9 mouse cellular contexts compared by ENCODE assay signal in genomic region chr9:23035901-23036610, GRCm38 (mm10).
DNase-seq lines count a peak whose midpoint lies in the region; ATAC-seq lines count a peak whose summit lies in the region.
"Had no signal": no experiment of that assay in that cellular context is flagged by ENCODE, and none has a peak within 500 bp of the region (broad histone marks: within the 10 kb centered on the region; RNA-seq: fewer than 3 reads in every experiment).

No protein-coding gene starts in this region.

- H3K4me3 ChIP-seq in liver, embryonic 11.5 days (ENCODE audit: low read depth, low read length) = peak overlapping the region; percentile 22; the same call in 1 of the 2 replicates
- peak overlapping the region; percentile 12; the same call in 1 of the 2 replicates for H3K4me3 ChIP-seq in embryonic facial prominence, embryonic 15.5 days (replicated peaks)
- H3K4me3 ChIP-seq in hindbrain, embryonic 16.5 days (ENCODE audit: low read length) = peak overlapping the region; percentile 2; the same call in 1 of the 2 replicates
- no peak overlapping the region for H3K4me3 ChIP-seq in liver, embryonic 15.5 days (replicated peaks)

- intact Hi-C loops in left cerebral cortex, postnatal 36 days (cut with DNase I) = no loop called here

- peak overlapping the region; percentile 52 for H3K4me2 ChIP-seq in liver, embryonic 11.5 days
- peak overlapping the region; percentile 43 for H3K4me2 ChIP-seq in embryonic facial prominence, embryonic 15.5 days (replicated peaks)
- peak overlapping the region; percentile 48 for H3K4me2 ChIP-seq in hindbrain, embryonic 16.5 days (ENCODE audit: low read length)
- H3K4me2 ChIP-seq in liver, embryonic 15.5 days = peak overlapping the region; percentile 5

- H3K36me3 ChIP-seq in liver, embryonic 11.5 days (ENCODE audit: control insufficient read depth, insufficient read depth, low read length) = no peaks in the 10 kb centered on the region
- H3K36me3 ChIP-seq in embryonic facial prominence, embryonic 15.5 days = no peaks in the 10 kb centered on the region
- H3K36me3 ChIP-seq in hindbrain, embryonic 16.5 days (ENCODE audit: control insufficient read depth, insufficient read depth, low read length) = no peaks in the 10 kb centered on the region
- H3K36me3 ChIP-seq in liver, embryonic 15.5 days (replicated peaks) = no peaks in the 10 kb centered on the region
- H3K36me3 ChIP-seq: G1E had no signal

- no peak for ATAC-seq in liver, embryonic 11.5 days (replicated peaks; ENCODE audit: low FRiP score)
- ATAC-seq in embryonic facial prominence, embryonic 15.5 days (ENCODE audit: insufficient number of reproducible peaks, low FRiP score, low TSS enrichment, low read depth) = no peak
- no peak for ATAC-seq in hindbrain, embryonic 16.5 days
- no peak for ATAC-seq in liver, embryonic 15.5 days (ENCODE audit: insufficient read depth)
- ATAC-seq in monocyte, adult 5-6 weeks (replicated peaks; ENCODE audit: insufficient number of reproducible peaks, low FRiP score, low TSS enrichment, poor library complexity, severe bottlenecking) = no peak
- ATAC-seq in inflammation-experienced regulatory T-cells, adult 6 months = no peak

- peaks cover 8% of the 10 kb centered on the region for H3K4me1 ChIP-seq in liver, embryonic 11.5 days (replicated peaks; ENCODE audit: control insufficient read depth, insufficient read depth, low read length)
- H3K4me1 ChIP-seq in embryonic facial prominence, embryonic 15.5 days = peaks cover 15% of the 10 kb centered on the region
- peaks cover 14% of the 10 kb centered on the region for H3K4me1 ChIP-seq in hindbrain, embryonic 16.5 days (ENCODE audit: control insufficient read depth, insufficient read depth, low read depth, low read length)
- no peaks in the 10 kb centered on the region for H3K4me1 ChIP-seq in liver, embryonic 15.5 days (replicated peaks)

- 5% methylated on average over 16 of the region's 16 CpGs for WGBS in liver, embryonic 11.5 days
- 8% methylated on average over 16 of the region's 16 CpGs for WGBS in embryonic facial prominence, embryonic 15.5 days
- WGBS in hindbrain, embryonic 16.5 days = 11% methylated on average over 16 of the region's 16 CpGs
- WGBS in liver, embryonic 15.5 days (ENCODE audit: insufficient replicate concordance) = 3% methylated on average over 16 of the region's 16 CpGs

- no peak for DNase-seq in liver, embryonic 11.5 days (ENCODE audit: low spot score)
- no peak for DNase-seq in liver
- DNase-seq in left cerebral cortex, postnatal 36 days (ENCODE audit: low spot score in 2 of 2) = no peak

- peaks cover 11% of the 10 kb centered on the region for H3K27me3 ChIP-seq in liver, embryonic 11.5 days (replicated peaks; ENCODE audit: control insufficient read depth, insufficient read depth, low read length)
- H3K27me3 ChIP-seq in embryonic facial prominence, embryonic 15.5 days = peaks cover 30% of the 10 kb centered on the region
- no peaks in the 10 kb centered on the region for H3K27me3 ChIP-seq in hindbrain, embryonic 16.5 days (replicated peaks; ENCODE audit: control insufficient read depth, insufficient read depth, low read length)
- peaks cover 21% of the 10 kb centered on the region for H3K27me3 ChIP-seq in liver, embryonic 15.5 days

- H3K9me3 ChIP-seq in liver, embryonic 11.5 days (ENCODE audit: control insufficient read depth, low read length) = no peaks in the 10 kb centered on the region
- H3K9me3 ChIP-seq in embryonic facial prominence, embryonic 15.5 days (replicated peaks) = no peaks in the 10 kb centered on the region
- H3K9me3 ChIP-seq in hindbrain, embryonic 16.5 days (ENCODE audit: control insufficient read depth, low read length) = no peaks in the 10 kb centered on the region
- H3K9me3 ChIP-seq in liver, embryonic 15.5 days (replicated peaks) = no peaks in the 10 kb centered on the region
- H3K9me3 ChIP-seq: G1E had no signal

- no peak overlapping the region for H3K27ac ChIP-seq in liver, embryonic 11.5 days (ENCODE audit: low read depth, low read length)
- no peak overlapping the region for H3K27ac ChIP-seq in embryonic facial prominence, embryonic 15.5 days (replicated peaks)
- no peak overlapping the region for H3K27ac ChIP-seq in hindbrain, embryonic 16.5 days (ENCODE audit: low read depth, low read length)
- no peak overlapping the region for H3K27ac ChIP-seq in liver, embryonic 15.5 days (replicated peaks)

- H3K9ac ChIP-seq in liver, embryonic 11.5 days (ENCODE audit: low read depth, low read length) = 0 out of 2 replicates have a peak overlapping the region, but pooled peaks have one; percentile 11
- H3K9ac ChIP-seq in embryonic facial prominence, embryonic 15.5 days = no peak overlapping the region
- no peak overlapping the region for H3K9ac ChIP-seq in hindbrain, embryonic 16.5 days (ENCODE audit: low read depth, low read length)
- H3K9ac ChIP-seq in liver, embryonic 15.5 days = no peak overlapping the region
